Mouse (Mus musculus) heart, postnatal 0 days (tissue): ENCODE data around the gene Gm42742.

Experiments used
- CTCF ChIP-seq: IDR thresholded peaks from 2 replicates; pipeline ENCODE4 v1.5.1; 2016; ENCODE audit warnings: antibody characterized with exemption, control low read depth, low read depth
- EP300 ChIP-seq: IDR thresholded peaks from 2 replicates; pipeline ENCODE4 v1.6.1; 2016; ENCODE audit warnings: antibody characterized with exemption, low read depth

GRCm38 (mm10) chr7:127026616-127026983 is 5.7 kb upstream of the Gm42742 start:
- TF ChIP-seq CTCF (no peak), EP300 (no peak)
